Mouse (Mus musculus) gonadal fat pad, adult 2 months (tissue): ENCODE data around the gene Lgals12. TPM values are rescaled to one million over a fixed set of nuclear protein-coding genes. Genes with fewer than 3 reads are reported as not detected.

Experiments used
- polyA plus RNA-seq: library from polyadenylated mRNA; depleted of rRNA; stranded (reverse); fragments of >200 nt; gene quantifications from 2 replicates; pipeline ENCODE4 v1.2.3, GENCODE M21; 2012; rRNA removed

The Lgals12 gene
- polyA plus RNA-seq, 1 experiment, result 43.3 TPM

Other genes with a start within 250 kb of the Lgals12 start
- 14.7 and 15.5 TPM in 2 replicates for gene Spindoc, start 224.2 kb downstream of the Lgals12 start, polyA plus RNA-seq
- gene 2700081O15Rik, start 189.6 kb downstream of the Lgals12 start, polyA plus RNA-seq, result 20.7 and 21.1 TPM in 2 replicates
- 190 and 205 TPM in 2 replicates for gene Rtn3, start 123.9 kb downstream of the Lgals12 start, polyA plus RNA-seq
- gene Atl3, start 113.2 kb downstream of the Lgals12 start, polyA plus RNA-seq, result 33.5 and 40.2 TPM in 2 replicates
- gene Pla2g16, start 49.7 kb downstream of the Lgals12 start, polyA plus RNA-seq, result 104 and 159 TPM in 2 replicates
- 12.2 and 15.8 TPM in 2 replicates for gene Hrasls5, start 5.3 kb upstream of the Lgals12 start, polyA plus RNA-seq
- not detected in 2 replicates for gene Slc22a19, start 104.1 kb upstream of the Lgals12 start, polyA plus RNA-seq
- gene Slc22a26, start 195.5 kb upstream of the Lgals12 start, polyA plus RNA-seq, result not detected in 2 replicates